Mouse (Mus musculus) liver, embryonic 13.5 days (tissue): ENCODE data around the gene Olfr393. TPM values are rescaled to one million over a fixed set of nuclear protein-coding genes. Genes with fewer than 3 reads are reported as not detected.

ENCODE experiments used
- ATAC-seq: fragments of 200-750 bp; cut with Nextera tagmentation; 2 replicates; pipeline ENCODE4 v1.8.0; 2017; ENCODE audit warnings: low read depth, mild to moderate bottlenecking, moderate number of reproducible peaks, moderate library complexity
- DNase-seq: peaks from one replicate; pipeline ENCODE4 v3.0.0; 2022
- H3K27ac ChIP-seq: fragments of 300-500 bp; sonication (generic); 2 replicates; pipeline ENCODE4 v1.5.1; 2015; ENCODE audit warnings: moderate library complexity, mild to moderate bottlenecking, inconsistent platforms
- H3K27me3 ChIP-seq: fragments of 300-500 bp; sonication (generic); 2 replicates; pipeline ENCODE4 v1.6.1; 2015; ENCODE audit warnings: mild to moderate bottlenecking, inconsistent platforms
- H3K36me3 ChIP-seq: fragments of 300-500 bp; sonication (generic); 2 replicates; pipeline ENCODE4 v1.6.1; 2015; ENCODE audit warnings: mild to moderate bottlenecking, inconsistent platforms
- H3K4me1 ChIP-seq: fragments of 300-500 bp; sonication (generic); replicated peaks from 2 replicates; pipeline ENCODE4 v1.6.1; 2015; ENCODE audit warnings: inconsistent platforms
- H3K4me2 ChIP-seq: fragments of 300-500 bp; sonication (generic); 2 replicates; pipeline ENCODE4 v1.6.1; 2015; ENCODE audit warnings: inconsistent platforms, mild to moderate bottlenecking, moderate library complexity
- H3K4me3 ChIP-seq: fragments of 300-500 bp; sonication (generic); replicated peaks from 2 replicates; pipeline ENCODE4 v1.5.1; 2015; ENCODE audit warnings: mild to moderate bottlenecking, inconsistent platforms
- H3K9ac ChIP-seq: fragments of 300-500 bp; sonication (generic); 2 replicates; pipeline ENCODE4 v1.6.1; 2015; ENCODE audit warnings: mild to moderate bottlenecking, inconsistent platforms
- H3K9me3 ChIP-seq: fragments of 300-500 bp; sonication (generic); replicated peaks from 2 replicates; pipeline ENCODE4 v1.6.1; 2016; ENCODE audit warnings: inconsistent platforms
- WGBS: fragments of 180-500 bp; shearing (Covaris S2); methylation state at CpG from one replicate; pipeline ENCODE4 v1.1.7; 2015; ENCODE audit not compliant: insufficient replicate concordance; 5-methylcytosine and 5-hydroxymethylcytosine counted together
- polyA plus RNA-seq: library from polyadenylated mRNA; unstranded; fragments of >200 nt; fragmentation: Nextera tagmentation; extraction: Ambion mirVana; gene quantifications from 2 replicates; pipeline ENCODE4 v1.2.1, GENCODE M21; 2015

Olfr393 gene
- not detected in 2 replicates for polyA plus RNA-seq

DNA sequence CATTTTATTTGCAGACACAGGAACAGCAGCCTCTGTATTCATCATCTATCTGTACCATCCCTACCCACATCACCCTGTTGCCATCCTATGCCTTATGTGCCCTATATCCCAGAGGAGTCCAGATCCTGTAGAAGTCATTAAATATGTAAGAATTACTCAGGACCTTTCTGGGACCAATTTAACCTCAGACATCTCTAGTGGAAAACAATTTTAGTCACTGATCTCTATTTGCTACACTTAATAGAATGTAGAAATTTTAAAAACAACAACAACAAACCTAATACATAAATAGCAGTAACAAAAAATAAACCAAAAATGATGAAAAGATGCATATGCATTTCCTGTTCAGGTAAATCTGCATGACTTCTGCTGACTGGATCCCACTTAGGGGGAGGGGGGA lies at the start of gene Olfr393:
Olfr393 (minus strand) TSS at position 101 of the 400 bp plus-strand sequence.
- Histone ChIP-seq H3K9ac (no peak within 1 kb of the TSS), H3K27me3 (no peaks in the 10 kb centered on the region), H3K27ac (no peak within 1 kb of the TSS), H3K4me3 (no peak within 1 kb of the TSS), H3K4me1 (no peaks in the 10 kb centered on the region), H3K9me3 (no peaks in the 10 kb centered on the region), H3K4me2 (no peak within 1 kb of the TSS), H3K36me3 (no peaks in the 10 kb centered on the region)
- no peak for ATAC-seq
- no peak for DNase-seq

DNA sequence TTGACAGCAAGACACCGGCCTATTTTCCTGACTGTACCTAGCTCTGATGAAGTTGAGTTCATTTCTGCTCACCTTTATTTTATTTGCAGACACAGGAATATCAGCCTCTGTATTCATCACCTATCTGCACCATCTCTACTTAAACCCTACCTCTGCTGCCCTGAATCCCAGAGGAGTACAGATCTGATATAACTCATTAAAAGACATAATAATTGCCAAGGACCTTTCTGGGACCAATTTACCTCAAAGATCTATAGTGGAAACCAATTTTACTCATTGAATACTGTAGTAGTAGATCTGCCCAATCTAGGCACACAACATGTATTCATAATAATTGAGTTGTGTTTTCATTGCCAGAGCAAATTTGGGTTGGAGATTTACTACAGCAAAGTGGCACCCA lies 39.4 kb upstream of the Olfr393 start, which contains the start of gene Olfr394:
Olfr394 (minus strand) TSS at position 101 of the 400 bp plus-strand sequence.
- no peak within 1 kb of the TSS for H3K4me2 ChIP-seq
- no peaks in the 10 kb centered on the region for H3K9me3 ChIP-seq
- H3K9ac ChIP-seq, result no peak within 1 kb of the TSS
- WGBS, result 53% methylated on average over 1 of the region's 1 CpGs
- no peak for DNase-seq
- H3K27me3 ChIP-seq, result no peaks in the 10 kb centered on the region
- H3K27ac ChIP-seq, result no peak within 1 kb of the TSS
- no peaks in the 10 kb centered on the region for H3K4me1 ChIP-seq
- no peak for ATAC-seq
- no peak within 1 kb of the TSS for H3K4me3 ChIP-seq
- H3K36me3 ChIP-seq, result no peaks in the 10 kb centered on the region

DNA sequence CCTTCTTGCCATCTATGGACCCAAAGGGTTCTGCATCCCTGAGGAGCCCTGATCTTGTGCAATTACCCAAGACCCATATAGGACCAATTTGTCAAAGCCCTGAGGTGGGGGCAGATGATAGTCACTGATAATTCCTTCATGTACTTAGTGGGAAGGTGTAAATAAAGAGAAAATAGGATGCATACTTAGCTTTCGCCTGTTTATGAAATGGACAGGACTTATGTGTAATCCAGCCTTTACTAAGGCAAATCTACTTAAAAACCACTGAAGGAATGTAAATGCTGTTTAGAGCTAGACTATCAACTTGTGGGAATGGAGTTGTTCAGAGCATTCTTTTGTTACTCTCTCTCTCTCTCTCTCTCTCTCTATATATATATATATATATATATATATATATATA lies 34.3 kb downstream of the Olfr393 start, which contains the start of gene Olfr392:
Olfr392 (minus strand) TSS at position 101 of the 400 bp plus-strand sequence.
- Histone ChIP-seq H3K4me1 (no peaks in the 10 kb centered on the region), H3K36me3 (no peaks in the 10 kb centered on the region), H3K4me2 (no peak within 1 kb of the TSS), H3K9me3 (no peaks in the 10 kb centered on the region), H3K9ac (no peak within 1 kb of the TSS), H3K4me3 (no peak within 1 kb of the TSS), H3K27ac (no peak within 1 kb of the TSS), H3K27me3 (no peaks in the 10 kb centered on the region)
- 78% methylated on average over 1 of the region's 1 CpGs for WGBS
- DNase-seq (no peak), ATAC-seq (no peak)

DNA sequence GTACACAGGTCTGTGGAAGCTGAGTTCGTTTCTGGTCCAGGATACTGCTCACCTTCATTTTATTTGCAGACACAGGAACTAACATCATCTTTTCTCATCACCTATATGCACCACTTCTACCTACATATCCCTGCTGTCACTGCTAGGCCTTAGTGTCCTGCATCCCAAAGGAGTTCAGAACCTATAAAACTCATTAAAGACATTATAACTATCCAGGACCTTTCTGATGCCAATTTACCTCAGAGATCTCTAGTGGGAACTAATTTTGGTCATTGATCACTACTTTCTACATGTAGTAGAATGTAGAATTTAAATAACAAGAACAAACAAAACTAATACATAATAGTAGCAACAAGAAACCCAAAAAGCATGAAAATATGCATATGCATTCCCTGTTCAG lies 48.3 kb downstream of the Olfr393 start, which contains the start of gene Olfr391-ps:
Olfr391-ps (minus strand) TSS at position 101 of the 400 bp plus-strand sequence.
- ATAC-seq, result no peak
- H3K27me3 ChIP-seq, result no peaks in the 10 kb centered on the region
- H3K9me3 ChIP-seq, result no peaks in the 10 kb centered on the region
- no peak within 1 kb of the TSS for H3K9ac ChIP-seq
- WGBS, result 8% methylated on average over 1 of the region's 1 CpGs
- no peak within 1 kb of the TSS for H3K4me3 ChIP-seq
- no peaks in the 10 kb centered on the region for H3K4me1 ChIP-seq
- H3K27ac ChIP-seq, result no peak within 1 kb of the TSS
- no peaks in the 10 kb centered on the region for H3K36me3 ChIP-seq
- DNase-seq, result no peak
- H3K4me2 ChIP-seq, result no peak within 1 kb of the TSS

Other genes starting within 250 kb of the Olfr393 start
- not detected in 2 replicates for gene Zfp735, start 162.7 kb downstream of the Olfr393 start, polyA plus RNA-seq
- not detected in 2 replicates for gene Olfr389, start 70.7 kb downstream of the Olfr393 start, polyA plus RNA-seq
- not detected in 2 replicates for gene Olfr390, start 68.5 kb downstream of the Olfr393 start, polyA plus RNA-seq
- not detected in 2 replicates for gene Olfr391-ps, start 48.4 kb downstream of the Olfr393 start, polyA plus RNA-seq
- gene Olfr392, start 34.4 kb downstream of the Olfr393 start, polyA plus RNA-seq, result not detected in 2 replicates
- not detected in 2 replicates for gene Olfr394, start 39.3 kb upstream of the Olfr393 start, polyA plus RNA-seq
- not detected in 2 replicates for gene Olfr395, start 57.8 kb upstream of the Olfr393 start, polyA plus RNA-seq
- gene Olfr23, start 85.2 kb upstream of the Olfr393 start, polyA plus RNA-seq, result not detected in 2 replicates
- gene Olfr397, start 109.4 kb upstream of the Olfr393 start, polyA plus RNA-seq, result not detected in 2 replicates
- gene Olfr398, start 139.0 kb upstream of the Olfr393 start, polyA plus RNA-seq, result not detected in 2 replicates
- not detected in 2 replicates for gene Olfr139, start 205.1 kb upstream of the Olfr393 start, polyA plus RNA-seq
- not detected in 2 replicates for gene Olfr399, start 205.2 kb upstream of the Olfr393 start, polyA plus RNA-seq
- not detected in 2 replicates for gene Zfp616, start 218.5 kb upstream of the Olfr393 start, polyA plus RNA-seq